Mouse (Mus musculus): ENCODE results near the gene Gm43738.
A peak's percentile ranks its signal among the peaks of the same experiment; 100 is the strongest.

DNA sequence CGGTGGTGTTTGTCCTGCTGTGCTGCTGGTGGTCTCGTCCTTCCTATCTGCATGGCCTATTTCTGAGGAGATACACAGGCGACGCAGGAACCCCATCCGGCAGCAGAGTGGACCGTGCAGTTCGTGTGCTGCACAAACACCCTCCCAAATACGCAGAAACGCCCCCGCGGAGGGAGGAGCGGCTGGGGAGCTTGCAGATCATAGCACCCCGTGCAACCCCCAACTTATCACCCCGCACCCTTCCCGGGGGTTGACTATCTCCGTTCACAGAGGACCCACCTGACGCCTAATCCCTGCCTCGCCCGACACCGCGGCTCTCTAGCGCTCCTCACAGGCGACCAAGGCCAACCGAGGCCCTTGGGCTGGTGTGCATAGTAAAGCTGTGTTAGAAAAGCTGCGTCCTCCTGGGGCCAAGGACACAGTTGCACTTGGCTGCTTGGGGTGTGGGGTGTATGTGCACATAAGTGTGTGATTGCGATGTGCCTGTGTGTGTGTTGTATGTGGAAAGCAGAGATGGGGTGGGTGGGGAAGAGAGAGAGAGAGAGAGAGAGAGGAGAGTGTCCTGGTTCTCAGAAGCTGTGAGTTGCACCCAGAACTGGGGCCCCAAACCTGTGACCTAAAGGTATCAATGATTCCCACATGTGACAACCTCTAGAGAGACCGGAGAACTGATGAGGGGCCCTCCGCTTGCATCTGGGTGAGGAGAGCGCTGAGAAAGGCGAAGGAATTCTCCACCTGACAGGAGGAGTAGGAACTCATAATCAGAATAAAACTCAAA is 31.6 kb upstream of the Gm43738 start:
- TF ChIP-seq CTCF (IDR thresholded peaks at IDR 0.05; ENCODE audit: low read depth, low read length) (peak; percentile 42), EP300 (IDR thresholded peaks at IDR 0.05; ENCODE audit: insufficient read depth, low read depth, low read length) (no peak)

All from ES-Bruce4 (cell line).